Mouse (Mus musculus) left cerebral cortex, adult 2 months (tissue): ENCODE data around the gene Fkbp10. TPM values are rescaled to one million over a fixed set of nuclear protein-coding genes. Genes with fewer than 3 reads are reported as not detected.
A peak's percentile ranks its signal among the peaks of the same experiment; 100 is the strongest.

Experiments used
- DNase-seq, 2 experiments: peaks; one replicate each; pipeline ENCODE4 v3.0.0; 2021 to 2022; ENCODE audit warnings: low spot score in 2 of 2, mixed read lengths in 1 of 2; ENCODE audit errors: extremely low spot score in 1 of 2
- H3K27ac ChIP-seq: fragments of 200-600 bp; 2 replicates; pipeline ENCODE4 v1.8.1; 2022
- H3K4me3 ChIP-seq: fragments of 200-600 bp; 2 replicates; pipeline ENCODE4 v1.8.1; 2022
- CTCF ChIP-seq: fragments of 200-600 bp; IDR thresholded peaks from 2 replicates; pipeline ENCODE4 v1.8.1; 2022; ENCODE audit warnings: antibody characterized with exemption, mild to moderate bottlenecking, moderate library complexity
- intact Hi-C: fragments of 180-260 bp; cut with DNase I; formaldehyde crosslinking; loops from one replicate; pipeline ENCODE4 v1.15.1; 2025
- total RNA-seq, 2 experiments: library from RNA; stranded (reverse); gene quantifications; 2 replicates each; pipeline ENCODE4 v1.2.3; 2021

The Fkbp10 gene
- total RNA-seq, 2 experiments from 2014 or later = 3.6 to 4.8 TPM

- DNase-seq = no peak
- Histone ChIP-seq H3K4me3 (peak overlapping the region; percentile 89), H3K27ac (peak overlapping the region; percentile 72)
- no peak; the same call in 1 of the 2 replicates for TF ChIP-seq CTCF
- intact Hi-C loops = no loop called here
Observed at GRCm38 (mm10) chr11:100395861-100396631, 19.5 kb upstream of the Fkbp10 start.

GRCm38 (mm10) chr11:100396886-100397599 is 18.5 kb upstream of the Fkbp10 start:
- TF ChIP-seq CTCF = peak; percentile 45
- H3K4me3 ChIP-seq = peak overlapping the region; percentile 89
- intact Hi-C loops = no loop called here
- DNase-seq = peak in 1 of 2 experiments; percentile 45
- H3K27ac ChIP-seq = peak overlapping the region; percentile 72

GRCm38 (mm10) chr11:100397600-100398389 is 17.7 kb upstream of the Fkbp10 start, which contains the start of gene Jup:
TSS of gene Jup (minus strand) at chr11:100397763.
- intact Hi-C loops = no loop called here
- TF ChIP-seq CTCF = no peak
- H3K27ac ChIP-seq = peak within 1 kb of the TSS; percentile 72
- peak; percentile 99 to 100 for DNase-seq
- peak within 1 kb of the TSS; percentile 89 for H3K4me3 ChIP-seq

- Histone ChIP-seq H3K4me3 (no peak overlapping the region), H3K27ac (peak overlapping the region; percentile 33; the same call in 1 of the 2 replicates)
- intact Hi-C loops = no loop called here
- no peak for TF ChIP-seq CTCF
- no peak for DNase-seq
Observed at GRCm38 (mm10) chr11:100398517-100398916, 17.0 kb upstream of the Fkbp10 start.

GRCm38 (mm10) chr11:100399320-100399719 is 16.2 kb upstream of the Fkbp10 start:
- intact Hi-C loops = no loop called here
- no peak overlapping the region for H3K4me3 ChIP-seq
- no peak for DNase-seq
- no peak for TF ChIP-seq CTCF
- no peak overlapping the region for H3K27ac ChIP-seq

GRCm38 (mm10) chr11:100399727-100400538 is 15.6 kb upstream of the Fkbp10 start:
- no peak overlapping the region for H3K4me3 ChIP-seq
- DNase-seq = no peak
- no peak overlapping the region for H3K27ac ChIP-seq
- intact Hi-C loops = no loop called here
- no peak for TF ChIP-seq CTCF

GRCm38 (mm10) chr11:100400842-100401241 is 14.7 kb upstream of the Fkbp10 start:
- DNase-seq = no peak
- Histone ChIP-seq H3K27ac (no peak overlapping the region), H3K4me3 (no peak overlapping the region)
- intact Hi-C loops = no loop called here
- TF ChIP-seq CTCF = no peak

GRCm38 (mm10) chr11:100402240-100402639 is 13.3 kb upstream of the Fkbp10 start:
- DNase-seq = no peak
- H3K27ac ChIP-seq = no peak overlapping the region
- H3K4me3 ChIP-seq = no peak overlapping the region
- intact Hi-C loops = no loop called here
- TF ChIP-seq CTCF = no peak

GRCm38 (mm10) chr11:100402682-100403081 is 12.8 kb upstream of the Fkbp10 start:
- H3K4me3 ChIP-seq = no peak overlapping the region
- no peak for DNase-seq
- intact Hi-C loops = no loop called here
- no peak overlapping the region for H3K27ac ChIP-seq
- no peak for TF ChIP-seq CTCF

GRCm38 (mm10) chr11:100403445-100404134 is 11.9 kb upstream of the Fkbp10 start:
- DNase-seq = no peak
- H3K27ac ChIP-seq = no peak overlapping the region
- no peak overlapping the region for H3K4me3 ChIP-seq
- no peak for TF ChIP-seq CTCF
- intact Hi-C loops = no loop called here
